Mouse (Mus musculus) heart, postnatal 25 days (tissue): Measurements from ENCODE around the gene Gm4969. TPM values are rescaled to one million over a fixed set of nuclear protein-coding genes. Genes with fewer than 3 reads are reported as not detected.
"Not testable (repeated sequence)": the region's sequence is repeated elsewhere in the genome, so short reads cannot be mapped to it uniquely, and the experiment has no call there.

Source experiments
- DNase-seq: peaks from one replicate; pipeline ENCODE4 v3.0.0; 2022; ENCODE audit warnings: low spot score
- intact Hi-C: fragments of 180-260 bp; cut with DNase I; formaldehyde crosslinking; loops from one replicate; pipeline ENCODE4 v1.15.1; 2025
- total RNA-seq, 2 experiments: library from RNA; stranded (reverse); gene quantifications; 2 replicates each; pipeline ENCODE4 v1.2.3; 2021

The Gm4969 gene
- not detected for total RNA-seq

DNA sequence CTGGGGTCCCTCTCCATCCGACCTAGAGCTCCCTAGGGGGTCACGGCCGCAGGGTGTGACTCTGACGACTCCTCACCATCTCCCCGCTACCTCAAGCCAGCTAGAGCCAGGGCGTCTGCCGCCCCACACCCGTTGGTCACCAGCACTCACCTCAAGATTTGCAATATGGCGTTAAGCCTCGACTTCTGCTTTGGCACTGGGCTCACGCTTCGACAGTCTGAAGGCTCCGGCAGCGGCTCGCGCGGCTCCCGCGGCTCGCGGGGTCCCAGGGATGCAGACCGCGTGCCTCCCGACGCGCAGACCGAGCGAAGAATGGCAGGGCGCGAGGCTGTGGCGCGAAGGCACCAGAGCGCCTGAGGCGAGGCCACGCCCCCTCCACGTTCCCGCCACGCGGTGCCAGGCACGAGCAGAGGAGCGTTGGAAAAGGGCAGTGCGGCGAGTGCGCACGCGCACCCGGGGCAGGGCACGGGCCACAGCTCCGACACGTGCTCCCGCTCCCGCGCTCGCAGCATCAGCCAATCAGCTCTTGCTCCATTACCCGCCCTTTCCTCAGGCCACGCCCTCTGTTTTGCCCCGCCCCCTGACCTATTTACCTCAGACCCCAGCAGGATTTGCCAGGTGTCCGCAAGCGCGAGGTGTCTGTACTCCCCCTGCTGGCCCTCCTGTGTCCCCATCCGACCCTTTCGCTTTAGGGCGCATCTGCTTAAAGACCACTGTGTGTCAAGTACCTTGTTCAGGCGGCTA is at the start of gene Gm4969:
TSS of gene Gm4969 (minus strand) at position 341 of the 744 bp plus-strand sequence.
- no peak for DNase-seq
- intact Hi-C loops, result loop anchor here (2.0 kb wide), 1 partner anchor 47 kb away; no protein-coding TSS in a partner anchor

DNA sequence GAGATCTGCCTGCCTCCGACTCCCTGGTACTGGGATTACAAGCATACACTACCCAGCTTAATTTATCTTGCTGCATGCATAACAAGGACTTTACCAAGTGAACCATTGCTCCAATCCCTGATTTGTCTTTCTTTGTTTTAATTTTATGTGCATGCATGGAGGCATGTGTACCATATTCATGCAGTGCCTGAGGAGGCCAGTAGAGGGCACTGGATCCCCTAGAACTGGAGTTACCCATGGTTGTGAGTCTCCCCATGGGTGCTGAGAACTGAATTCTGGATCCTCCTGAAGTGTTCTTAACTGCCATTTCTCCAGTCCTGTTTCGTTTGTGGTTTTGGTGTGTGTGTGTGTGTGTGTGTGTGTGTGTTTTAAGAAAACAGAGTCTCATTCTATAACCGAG is 48.8 kb upstream of the Gm4969 start:
- intact Hi-C loops, result no loop called here
- no peak for DNase-seq

DNA sequence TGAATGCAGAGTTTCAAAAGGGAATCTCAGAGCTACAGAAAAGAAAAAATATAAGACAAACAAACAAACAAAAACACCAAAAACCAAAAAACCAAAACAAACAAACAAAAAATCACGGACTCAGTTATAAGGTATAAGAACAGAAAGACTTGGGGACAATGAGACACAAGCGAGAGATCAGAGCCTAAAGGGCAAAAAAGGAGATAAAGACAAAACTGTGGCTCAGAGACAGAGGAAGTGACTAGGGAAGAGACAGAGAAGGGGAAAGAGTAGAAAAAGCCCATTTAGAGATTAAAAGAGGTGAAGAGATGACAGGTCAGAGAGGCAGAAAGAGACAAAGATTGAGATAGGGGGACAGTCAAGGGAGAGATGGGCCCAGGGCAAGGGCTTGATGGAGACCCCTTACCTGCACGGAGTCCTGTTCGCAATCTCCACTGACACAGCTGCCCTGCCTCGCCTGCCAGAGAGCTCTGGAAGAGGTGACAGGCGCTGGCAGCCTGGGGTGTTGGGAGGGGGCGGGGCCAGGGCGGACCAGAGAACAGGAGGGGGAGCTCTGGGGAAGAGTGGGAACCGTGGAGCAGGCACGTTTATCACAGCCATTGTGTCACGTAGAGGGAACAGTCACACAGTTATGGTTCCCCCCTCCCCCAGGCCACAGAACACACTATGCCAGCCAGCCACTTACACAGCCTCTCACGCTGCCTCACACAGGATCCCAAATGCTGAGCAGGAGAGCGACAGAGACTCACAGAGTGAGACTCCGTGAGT is 47.7 kb upstream of the Gm4969 start, which contains the start of gene Gipr:
TSS of gene Gipr (minus strand) at position 472 of the 768 bp plus-strand sequence.
- intact Hi-C loops, result no loop called here

DNA sequence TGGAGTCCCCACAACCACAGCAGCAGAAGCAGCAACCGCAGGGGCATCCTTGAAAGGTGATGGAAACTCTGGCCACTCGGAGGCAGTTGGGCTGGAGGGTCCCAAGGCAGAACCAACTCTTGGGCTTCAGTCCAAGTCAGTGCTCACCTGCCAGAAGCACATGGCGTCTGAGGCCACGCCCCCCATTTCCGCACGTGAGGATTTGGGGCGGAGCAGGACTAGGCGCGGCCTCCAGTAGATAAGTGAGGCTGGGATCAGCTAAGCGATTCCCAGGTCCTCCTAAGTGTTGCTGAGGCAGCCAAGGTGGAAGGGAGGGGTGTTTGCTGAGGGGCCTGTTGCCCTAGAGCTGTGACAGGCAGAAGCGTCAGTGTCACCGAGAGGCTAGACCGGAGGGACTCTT is 46.8 kb upstream of the Gm4969 start:
- intact Hi-C loops, result no loop called here
- no peak for DNase-seq

More for the DNA sequence above, 47.7 kb upstream of the Gm4969 start, which contains the start of gene Gipr:
- no peak for DNase-seq

DNA sequence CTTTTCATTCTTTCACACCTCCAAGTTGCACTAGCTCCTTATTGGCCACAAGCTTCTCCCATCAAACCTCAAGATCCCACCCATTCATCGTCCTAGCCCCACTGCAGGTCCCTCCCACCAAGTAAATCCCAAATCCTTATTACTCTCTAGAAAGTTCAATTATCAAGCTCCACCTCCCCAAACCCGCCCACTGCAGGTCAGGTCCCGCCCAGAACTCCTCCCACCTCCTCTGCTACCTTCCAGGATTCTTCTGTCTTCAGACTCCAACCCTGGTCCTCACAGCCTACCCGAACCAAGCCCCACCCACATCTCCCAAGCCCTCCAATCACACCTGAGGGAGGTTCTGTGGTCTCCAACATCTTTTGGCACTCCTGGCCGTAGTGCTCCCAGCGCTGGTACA is 46.0 kb upstream of the Gm4969 start:
- intact Hi-C loops, result no loop called here
- no peak for DNase-seq

DNA sequence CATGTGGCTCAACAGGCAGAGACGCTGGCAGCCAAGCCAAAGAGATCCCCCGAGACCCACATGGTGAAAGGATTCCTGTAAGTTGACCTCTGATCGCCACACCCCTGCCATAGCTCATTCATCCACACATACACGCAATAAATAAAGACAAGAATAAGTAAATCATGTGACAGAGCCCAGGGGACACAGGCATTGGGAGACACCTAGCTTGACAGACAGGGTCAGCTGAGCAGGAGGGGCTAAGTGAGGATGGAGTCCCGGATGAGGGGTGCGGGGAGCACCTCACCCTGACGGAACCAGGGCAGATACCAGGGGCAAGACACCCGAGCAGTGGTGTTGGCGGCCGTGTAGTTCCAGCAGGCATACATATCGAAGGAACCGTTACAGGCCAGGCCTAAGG is 45.6 kb upstream of the Gm4969 start:
- DNase-seq, result no peak
- intact Hi-C loops, result no loop called here

DNA sequence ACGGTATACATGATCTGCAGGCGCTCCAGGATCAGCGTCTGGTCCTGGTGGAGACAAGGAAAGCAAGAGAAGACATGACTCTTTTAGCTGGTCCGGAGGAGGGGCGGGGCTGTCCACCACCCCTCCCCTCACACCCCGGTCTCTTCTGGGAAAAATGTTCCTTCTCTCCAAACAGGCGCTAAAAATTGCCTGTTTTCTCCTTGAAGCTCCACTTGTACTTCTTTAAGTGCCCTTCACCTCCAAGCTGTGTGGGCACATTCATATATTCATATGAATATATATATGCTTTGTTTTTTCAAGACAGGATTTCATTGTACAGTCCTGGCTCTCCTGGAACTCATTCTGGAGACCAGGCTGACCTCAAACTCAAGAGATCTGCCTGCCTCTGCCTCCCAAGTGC is 44.8 kb upstream of the Gm4969 start:
- intact Hi-C loops, result no loop called here

DNA sequence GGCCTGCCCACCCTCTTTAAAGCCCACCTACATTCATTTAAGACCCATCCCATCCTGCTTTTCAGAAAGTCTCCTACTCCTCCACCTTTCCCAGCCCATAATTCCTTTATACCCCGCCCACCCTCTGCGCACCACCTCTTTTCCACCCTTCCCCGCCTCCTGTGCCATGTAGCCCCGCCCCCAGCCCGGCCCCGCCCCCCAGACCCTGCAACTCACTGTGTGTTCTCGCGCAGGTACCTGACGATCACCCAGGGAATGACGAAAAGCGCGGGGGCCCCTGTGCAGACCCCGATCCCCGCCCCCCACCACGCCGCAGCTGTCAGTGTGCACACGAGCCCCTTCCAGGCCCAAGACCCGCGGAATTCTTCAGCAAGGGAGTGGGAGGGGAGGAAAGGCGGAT is 41.9 kb upstream of the Gm4969 start:
- no peak for DNase-seq
- intact Hi-C loops, result no loop called here

More for the DNA sequence above, 44.8 kb upstream of the Gm4969 start:
- no peak for DNase-seq

DNA sequence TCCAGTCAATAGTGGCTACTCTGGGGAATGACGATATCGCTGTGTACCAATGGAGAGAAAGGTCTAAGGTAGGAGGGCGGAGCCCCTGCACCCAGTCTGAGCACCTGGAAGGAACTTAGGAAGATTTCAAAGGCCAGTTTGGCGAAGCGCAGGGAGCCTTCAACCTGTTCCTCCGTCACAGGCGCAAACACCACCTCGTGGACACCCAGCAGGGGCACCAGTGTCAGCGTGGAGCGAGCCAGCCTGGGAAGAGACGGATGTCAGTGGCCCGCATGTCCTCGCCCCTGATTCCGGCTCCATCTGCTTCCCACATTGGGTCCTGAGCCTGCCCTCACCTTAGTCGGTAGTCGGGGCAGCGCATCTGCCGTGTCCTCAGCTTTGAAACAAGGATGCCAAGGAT is 41.2 kb upstream of the Gm4969 start:
- no peak for DNase-seq
- intact Hi-C loops, result loop anchor here (5.0 to 10.0 kb wide), 2 partner anchors 45 to 188 kb away; no protein-coding TSS in a partner anchor

DNA sequence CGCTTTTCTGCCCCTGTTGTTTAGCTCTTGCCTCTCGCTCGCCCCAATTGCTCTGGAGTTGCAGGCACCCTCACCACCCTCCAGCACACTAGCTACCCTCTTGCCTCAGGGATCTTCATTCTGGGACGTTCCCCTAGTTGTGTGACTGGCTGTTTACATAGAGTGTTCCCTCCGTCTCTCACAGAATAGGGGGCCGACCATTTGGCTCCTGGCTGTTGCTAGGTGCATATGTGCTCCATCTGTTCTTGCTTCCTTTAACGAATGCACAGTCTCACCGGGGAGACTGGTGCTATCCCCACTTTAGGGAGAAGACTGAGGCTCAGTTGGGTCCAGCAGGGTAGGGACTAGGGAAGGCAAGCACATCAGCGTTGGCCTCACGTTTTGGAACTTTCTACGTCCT is 40.4 kb upstream of the Gm4969 start:
- intact Hi-C loops, result loop anchor here (5.0 to 10.0 kb wide), 2 partner anchors 46 to 189 kb away; no protein-coding TSS in a partner anchor
- no peak for DNase-seq

DNA sequence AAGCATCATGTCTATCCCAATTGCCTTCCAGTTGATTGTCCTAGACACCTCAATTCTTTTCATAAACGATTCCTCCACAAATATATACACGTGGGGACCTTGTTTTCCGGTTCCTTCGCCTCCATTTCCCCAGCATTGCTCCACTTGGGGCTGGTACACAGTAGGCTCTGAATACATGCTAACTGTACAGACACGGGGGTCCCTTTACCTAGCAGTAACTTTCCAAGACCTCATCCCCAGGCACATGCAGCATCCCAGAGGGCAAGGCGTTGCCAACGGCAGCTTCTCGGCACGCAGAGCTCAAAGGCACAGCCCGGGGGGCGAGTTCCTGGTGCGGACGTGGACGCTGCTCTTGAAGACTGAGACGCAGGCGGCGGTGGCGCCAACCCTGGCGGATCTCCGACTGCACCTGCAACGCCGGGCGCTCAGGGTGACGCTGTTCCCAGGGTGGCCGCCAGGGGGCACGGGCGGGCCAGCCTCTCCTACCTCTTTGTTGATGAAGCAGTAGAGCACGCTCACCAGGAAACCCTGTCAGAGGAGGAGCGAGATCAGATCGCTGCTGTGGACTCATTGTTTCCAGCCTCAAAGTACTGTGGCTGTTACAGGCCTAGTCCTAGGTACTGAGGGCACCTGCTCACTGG is 39.1 kb upstream of the Gm4969 start:
- peak; percentile 69 for DNase-seq
- intact Hi-C loops, result loop anchor here (1.0 to 10.0 kb wide), 3 partner anchors 16 to 190 kb away; no protein-coding TSS in a partner anchor

DNA sequence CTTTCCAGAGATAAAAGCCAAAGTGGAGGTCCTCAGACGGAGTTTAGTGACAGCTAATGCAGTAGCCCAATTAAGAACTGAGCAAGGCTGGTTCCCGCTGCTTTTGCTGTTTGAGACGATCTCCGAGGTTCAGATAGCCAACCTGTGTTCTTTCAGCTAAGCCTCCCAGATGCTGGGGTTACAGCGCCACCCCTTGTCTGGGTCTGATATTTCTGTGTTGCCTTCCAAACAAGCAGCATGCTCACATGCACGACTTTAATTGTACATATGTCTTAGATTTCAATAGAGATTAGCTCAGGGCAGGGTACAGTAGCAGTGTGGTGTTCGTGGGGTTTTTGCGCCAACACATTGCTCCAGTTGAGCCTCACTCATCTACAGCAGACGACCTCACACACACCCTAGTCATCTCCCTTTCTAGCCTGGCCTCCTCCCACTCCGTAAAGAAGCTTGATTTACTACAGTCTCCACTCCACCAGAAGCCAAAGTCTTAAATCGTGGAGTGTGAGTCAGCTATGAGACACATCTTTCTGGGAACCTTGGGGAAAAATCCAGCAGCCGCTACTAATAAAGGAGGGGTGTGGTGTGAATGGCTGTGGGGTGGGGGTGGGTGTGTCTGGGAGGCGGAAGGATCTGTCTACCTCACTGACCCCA is 37.8 kb upstream of the Gm4969 start:
- intact Hi-C loops, result loop anchor here (5.0 to 10.0 kb wide), 2 partner anchors 49 to 191 kb away; no protein-coding TSS in a partner anchor
- no peak for DNase-seq

DNA sequence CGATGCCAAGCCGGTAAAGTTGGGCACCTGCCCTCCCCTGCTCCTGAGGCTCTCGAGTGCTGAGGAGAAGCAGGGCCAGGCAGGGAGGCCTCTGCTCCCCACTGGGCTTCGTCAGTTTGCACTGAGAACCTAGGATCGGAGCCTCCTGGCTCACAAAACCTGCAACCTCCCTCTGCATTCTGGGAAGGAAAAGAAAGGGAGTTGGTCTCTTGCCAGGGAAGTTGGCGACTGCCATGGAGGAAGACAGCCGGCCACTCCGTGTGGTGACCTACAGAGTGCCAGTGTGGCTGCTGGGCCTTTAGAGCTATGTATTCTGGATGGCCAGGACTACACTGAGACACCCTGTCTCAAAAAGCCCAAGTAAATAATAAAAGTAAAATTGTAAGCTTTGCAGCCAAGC is 36.6 kb upstream of the Gm4969 start:
- intact Hi-C loops, result loop anchor here (5.0 to 10.0 kb wide), 2 partner anchors 50 to 193 kb away; no protein-coding TSS in a partner anchor

DNA sequence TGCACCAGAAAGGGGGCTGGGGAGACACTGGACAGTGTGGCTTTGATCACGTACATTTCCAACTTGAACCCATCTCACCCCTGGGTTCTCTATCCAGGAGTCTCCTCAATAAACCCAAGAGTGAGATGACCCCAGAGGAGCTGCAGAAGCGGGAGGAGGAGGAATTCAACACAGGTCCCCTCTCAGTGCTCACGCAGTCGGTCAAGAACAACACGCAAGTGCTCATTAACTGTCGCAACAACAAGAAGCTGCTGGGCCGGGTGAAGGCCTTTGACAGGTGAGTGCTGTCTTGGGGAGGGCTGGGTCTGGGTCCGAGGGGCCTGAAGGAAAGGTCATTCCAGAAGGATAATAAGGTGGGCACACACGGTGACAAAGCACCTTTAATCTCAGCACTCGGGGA is 33.0 kb upstream of the Gm4969 start:
- DNase-seq, result not testable (repeated sequence)
- intact Hi-C loops, result loop anchor here (10.0 kb wide), 1 partner anchor 54 kb away; no protein-coding TSS in a partner anchor

More for the DNA sequence above, 36.6 kb upstream of the Gm4969 start:
- no peak for DNase-seq

DNA sequence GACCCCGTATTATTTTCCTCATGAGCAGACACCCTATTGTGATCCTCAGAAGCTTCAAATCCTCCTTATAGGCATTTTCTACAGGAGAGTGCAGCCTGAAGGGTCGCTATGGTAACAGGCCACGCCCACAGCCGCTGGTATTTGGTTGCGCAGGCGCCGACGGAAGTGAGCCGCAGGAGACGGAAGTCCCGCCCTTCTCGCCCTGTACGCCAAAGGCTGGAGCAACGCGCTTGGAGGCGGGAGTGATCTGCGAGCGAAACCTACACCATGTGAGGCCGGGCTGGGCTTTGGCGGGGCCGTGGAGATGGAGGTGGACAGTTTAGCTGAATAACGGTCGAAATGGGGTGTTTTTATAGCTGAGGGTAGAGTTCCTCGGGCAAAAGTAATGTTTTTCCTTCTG is 31.5 kb upstream of the Gm4969 start, which contains the start of gene Snrpd2:
TSS of gene Snrpd2 (plus strand) at position 97 of the 400 bp plus-strand sequence.
- DNase-seq, result peak; percentile 90
- intact Hi-C loops, result loop anchor here (10.0 kb wide), 1 partner anchor 55 kb away; no protein-coding TSS in a partner anchor

DNA sequence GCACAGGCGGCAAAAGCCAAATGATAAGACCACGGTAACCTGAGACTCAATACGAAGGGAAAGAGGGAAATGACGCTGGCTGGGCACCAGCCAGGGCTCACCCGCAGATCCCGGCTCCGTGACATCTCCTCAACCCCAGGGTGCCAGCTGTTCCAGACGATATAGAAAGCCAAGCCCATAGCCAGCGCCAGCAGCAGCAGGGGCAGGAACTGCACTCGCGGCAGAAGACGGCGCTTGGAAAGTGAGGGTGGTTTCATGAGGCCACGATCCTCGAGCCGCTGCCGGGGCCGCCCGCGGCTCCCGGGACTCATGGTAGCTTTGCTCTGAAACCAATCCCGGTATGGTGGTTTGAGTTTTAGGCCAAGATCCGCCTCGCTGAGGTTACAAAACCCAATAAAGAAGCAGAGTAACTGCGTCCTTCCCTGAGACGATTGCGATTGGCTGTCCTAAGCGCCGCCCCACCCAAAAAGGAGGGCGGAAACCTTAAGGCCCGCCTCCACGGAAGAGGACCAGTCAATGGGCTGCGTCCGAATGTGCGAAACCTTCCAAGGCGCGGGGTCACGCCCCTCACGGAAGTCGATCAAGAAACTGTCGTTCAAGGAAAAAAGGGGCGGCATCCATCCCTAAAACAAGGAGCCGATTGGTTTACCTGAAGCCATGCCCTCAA is 30.8 kb upstream of the Gm4969 start, which contains the start of gene Qpctl:
TSS of gene Qpctl (minus strand) at position 417 of the 667 bp plus-strand sequence.
- peak; percentile 99 for DNase-seq
- intact Hi-C loops, result no loop called here

DNA sequence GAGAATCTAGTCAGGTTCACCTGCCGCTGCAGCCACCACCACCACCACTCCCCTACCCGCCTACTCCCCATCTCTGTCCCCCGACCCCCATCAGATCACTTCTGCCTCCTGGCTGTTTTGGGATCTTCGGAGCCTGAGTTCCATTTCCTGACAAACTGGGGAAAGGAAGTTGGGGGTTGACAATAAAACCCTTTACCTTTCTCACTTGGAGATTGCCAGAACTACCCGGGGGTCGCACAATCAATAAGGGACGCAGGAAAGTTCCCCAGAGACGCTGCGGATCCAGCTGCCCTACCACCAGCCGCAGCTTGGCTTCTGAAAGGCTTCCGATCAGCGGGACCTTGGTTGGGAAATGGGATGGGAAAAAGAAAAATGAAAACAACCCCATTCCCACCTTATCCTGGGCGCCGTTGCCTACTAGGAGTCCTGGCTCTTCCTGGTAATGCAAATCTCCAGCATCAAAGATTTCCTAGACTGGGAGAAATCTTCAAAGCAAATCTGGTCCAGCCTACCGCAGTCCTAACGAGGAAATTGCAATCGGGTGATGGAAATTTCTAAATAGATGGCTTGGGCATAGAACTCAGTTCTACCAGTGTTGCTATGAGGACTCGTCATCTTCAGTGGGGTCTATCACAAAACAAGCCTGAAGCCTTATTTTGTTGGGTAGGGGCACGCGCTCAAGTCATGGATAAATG is 30.2 kb upstream of the Gm4969 start:
- DNase-seq, result no peak
- intact Hi-C loops, result no loop called here

DNA sequence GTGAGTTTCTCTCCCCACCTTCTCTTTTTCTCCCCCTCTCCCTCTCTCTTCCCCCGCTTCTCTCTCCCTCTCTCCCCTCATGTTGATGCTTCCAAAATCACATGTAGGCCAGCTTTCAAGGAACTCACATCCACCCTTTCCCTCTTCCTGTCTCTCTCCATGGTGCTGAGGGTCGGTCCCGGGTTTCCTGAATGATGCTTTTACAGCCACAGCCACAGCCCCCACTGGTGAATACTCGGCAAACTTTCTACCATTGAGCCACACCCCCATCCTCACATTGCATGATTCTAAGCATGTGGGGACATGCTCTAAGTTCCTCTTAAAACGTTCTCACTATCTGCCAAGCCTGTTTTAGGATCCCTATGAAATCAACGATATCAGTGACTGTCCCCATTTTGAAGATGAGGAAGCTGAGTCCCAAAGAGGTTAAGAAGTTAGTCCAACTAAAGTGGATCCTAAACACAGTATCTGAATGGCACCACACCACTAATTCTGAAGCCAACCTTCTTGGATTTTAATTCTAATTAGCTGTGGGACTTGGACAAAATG is 29.4 kb upstream of the Gm4969 start:
- DNase-seq, result no peak
- intact Hi-C loops, result no loop called here
